12 mouse cellular contexts compared by ENCODE assay signal in the genomic region with DNA sequence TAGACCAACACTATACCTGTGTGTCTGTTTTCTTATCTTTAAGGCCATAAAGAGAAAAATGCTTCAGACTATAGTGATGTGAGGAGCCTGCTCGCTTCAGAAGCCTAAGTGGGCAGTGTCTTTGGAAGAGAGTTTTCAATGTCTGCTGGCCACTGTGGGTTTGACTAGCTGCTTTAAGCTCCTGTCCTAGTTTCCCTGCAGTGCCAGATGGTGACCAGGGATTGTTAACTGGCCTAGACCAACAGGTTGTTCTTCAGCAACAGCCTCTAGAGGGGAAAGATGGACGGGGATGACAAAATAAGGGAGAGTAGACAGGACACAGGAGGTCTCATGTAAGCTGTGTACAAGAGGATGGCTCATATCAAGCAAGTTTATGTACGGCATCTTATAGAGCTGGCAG. TPM values are rescaled to one million over a fixed set of nuclear protein-coding genes. Genes with fewer than 3 reads are reported as not detected.
"Had no signal": no experiment of that assay in that cellular context is flagged by ENCODE, and none has a peak within 500 bp of the region (broad histone marks: within the 10 kb centered on the region; RNA-seq: fewer than 3 reads in every experiment).

No protein-coding gene starts in this region.

- DNase-seq: lung, adult 18-20 months; lung, embryonic 14.5 days; lung, postnatal 10 days; lung, postnatal 4 days; midbrain, embryonic 14.5 days; right cerebral cortex, postnatal 25 days; right cerebral cortex, postnatal 4 days; spleen, adult 18-20 months; thymus, adult 2 months; thymus, postnatal 25 days; thymus, postnatal 4 days had no signal

RNA-seq across cellular contexts. Expression of gene Pgbd5, which starts 39.8 kb away (rescaled TPM):
- total RNA-seq: megakaryocyte-erythroid progenitor cell, adult 5-6 weeks had no signal
